Mouse (Mus musculus): ENCODE measurements around the gene Hist2h2aa2. TPM values are rescaled to one million over a fixed set of nuclear protein-coding genes. Genes with fewer than 3 reads are reported as not detected.

The Hist2h2aa2 gene
- 73.7 TPM for polyA plus RNA-seq (2017; shearing (Covaris generic))

DNA sequence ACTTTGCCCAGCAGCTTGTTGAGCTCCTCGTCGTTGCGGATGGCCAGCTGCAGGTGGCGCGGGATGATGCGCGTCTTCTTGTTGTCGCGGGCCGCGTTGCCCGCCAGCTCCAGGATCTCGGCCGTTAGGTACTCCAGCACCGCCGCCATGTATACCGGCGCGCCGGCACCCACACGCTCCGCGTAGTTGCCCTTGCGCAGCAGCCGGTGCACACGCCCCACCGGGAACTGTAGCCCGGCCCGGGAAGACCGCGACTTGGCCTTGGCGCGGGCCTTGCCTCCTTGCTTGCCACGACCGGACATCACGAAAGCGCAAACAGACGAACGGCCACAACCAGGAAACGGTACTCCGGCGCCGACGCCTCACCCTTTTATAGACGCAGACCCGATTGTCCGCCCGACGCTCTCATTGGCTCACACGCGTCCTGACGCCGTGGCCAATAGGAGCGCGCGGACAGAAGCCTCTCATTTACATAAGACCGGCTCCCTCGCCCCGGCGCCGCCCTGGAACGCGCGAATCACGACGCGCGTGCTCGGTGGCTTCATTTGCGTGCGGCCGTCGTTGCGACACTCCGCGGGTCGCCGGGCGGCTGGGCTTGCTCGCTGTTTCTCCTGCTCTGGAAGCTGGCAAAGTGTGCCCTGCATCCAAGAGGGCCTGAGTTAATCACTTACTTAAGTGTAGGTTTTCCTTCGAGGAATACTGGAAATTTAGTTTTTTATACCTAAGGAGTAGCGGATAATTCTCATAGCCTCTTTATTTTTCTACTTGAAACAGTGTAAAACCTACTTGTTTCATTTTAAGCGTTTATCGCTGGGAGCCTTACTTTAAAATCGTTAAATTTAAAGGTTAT is at the start of gene Hist2h2aa2:
TSS of gene Hist2h2aa2 (minus strand) at position 328 of the 850 bp plus-strand sequence.

DNA sequence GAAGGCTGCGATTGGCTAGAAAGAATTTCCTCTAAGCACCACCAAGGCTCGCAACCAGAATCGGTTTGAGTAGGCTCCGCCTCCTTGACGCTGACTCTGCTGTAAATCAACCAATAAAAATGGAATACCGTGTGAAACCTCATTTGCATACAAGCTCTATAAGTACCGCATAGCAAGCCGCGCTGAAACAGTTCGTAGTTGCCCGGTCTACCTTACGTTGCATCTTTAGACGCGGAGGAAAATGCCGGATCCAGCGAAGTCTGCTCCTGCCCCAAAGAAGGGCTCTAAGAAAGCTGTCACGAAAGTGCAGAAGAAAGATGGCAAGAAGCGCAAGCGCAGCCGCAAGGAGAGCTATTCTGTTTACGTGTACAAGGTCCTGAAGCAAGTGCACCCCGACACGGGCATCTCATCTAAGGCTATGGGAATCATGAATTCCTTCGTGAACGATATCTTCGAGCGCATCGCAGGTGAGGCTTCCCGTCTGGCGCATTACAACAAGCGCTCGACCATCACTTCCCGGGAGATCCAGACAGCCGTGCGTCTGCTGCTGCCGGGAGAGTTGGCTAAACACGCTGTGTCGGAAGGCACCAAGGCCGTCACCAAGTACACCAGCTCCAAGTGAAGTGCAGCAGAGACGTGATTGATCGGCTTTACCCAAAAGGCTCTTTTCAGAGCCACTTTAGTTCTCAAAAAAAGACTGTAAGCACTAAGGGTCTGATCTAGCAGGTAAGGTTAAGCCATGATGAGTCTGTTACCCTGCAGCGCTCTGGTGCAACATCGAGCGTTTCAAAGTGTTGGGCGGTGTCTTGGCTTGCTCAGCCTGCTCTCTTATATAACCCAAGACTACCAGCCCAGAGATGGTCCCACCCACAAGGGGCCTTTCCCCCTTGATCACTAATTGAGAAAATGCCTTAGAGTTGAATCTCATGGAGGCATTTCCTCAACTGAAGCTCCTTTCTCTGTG is 29.7 kb upstream of the Hist2h2aa2 start, which contains the start of gene Hist2h2bb:
TSS of gene Hist2h2bb (plus strand) at position 242 of the 964 bp plus-strand sequence.

DNA sequence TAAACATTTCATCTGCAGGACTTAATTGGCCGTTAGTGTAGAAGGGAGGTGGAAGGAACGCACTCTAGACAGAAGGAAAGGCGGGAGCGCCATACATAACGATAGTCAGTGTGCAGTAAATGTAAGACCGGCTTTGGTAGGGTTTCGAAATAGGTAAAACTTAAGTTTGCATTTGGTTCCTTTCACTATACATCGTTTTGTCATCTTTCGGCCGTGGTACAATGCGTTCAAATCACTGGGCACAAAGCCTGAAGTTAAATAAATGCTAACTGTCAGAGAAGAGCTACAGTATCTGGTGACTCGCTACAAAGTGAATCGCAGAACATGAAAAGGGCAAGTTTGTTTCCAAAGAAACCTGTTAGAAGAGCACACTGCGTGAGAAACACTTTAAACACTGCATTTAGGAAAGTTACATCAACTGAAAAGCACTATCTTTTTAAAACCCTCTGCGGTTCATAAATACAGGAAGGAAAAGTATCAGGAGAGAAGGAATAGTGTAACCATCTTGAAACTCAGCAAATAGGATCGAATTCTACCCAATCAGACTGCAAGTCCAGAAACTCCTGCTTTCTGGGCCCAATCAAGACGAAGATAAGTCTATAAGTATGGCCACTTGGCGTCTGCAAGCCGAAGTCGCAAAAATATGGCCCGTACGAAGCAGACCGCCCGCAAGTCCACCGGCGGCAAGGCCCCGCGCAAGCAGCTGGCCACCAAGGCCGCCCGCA is 28.1 kb upstream of the Hist2h2aa2 start, which contains the start of gene Hist2h3b:
TSS of gene Hist2h3b (plus strand) at position 604 of the 725 bp plus-strand sequence.

DNA sequence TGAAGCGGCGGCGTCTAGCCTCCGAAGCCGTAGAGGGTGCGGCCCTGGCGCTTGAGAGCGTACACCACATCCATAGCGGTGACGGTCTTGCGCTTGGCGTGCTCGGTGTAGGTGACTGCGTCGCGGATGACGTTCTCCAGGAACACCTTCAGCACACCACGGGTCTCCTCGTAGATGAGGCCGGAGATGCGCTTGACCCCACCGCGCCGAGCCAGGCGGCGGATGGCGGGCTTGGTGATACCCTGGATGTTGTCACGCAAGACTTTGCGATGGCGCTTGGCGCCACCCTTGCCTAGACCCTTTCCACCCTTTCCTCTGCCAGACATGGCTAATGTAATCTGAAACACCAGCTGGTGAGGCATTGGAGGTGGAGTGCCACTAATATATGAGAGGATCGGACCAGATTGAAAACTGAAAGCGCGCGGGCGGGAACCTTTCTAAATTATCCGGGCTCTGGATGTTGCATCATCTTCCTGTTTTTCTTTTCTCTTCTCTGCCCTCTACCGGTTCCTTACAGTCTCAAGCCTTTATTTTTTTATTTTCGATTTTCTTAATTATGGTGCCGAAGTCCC is 23.0 kb upstream of the Hist2h2aa2 start, which contains the start of gene Hist2h4:
TSS of gene Hist2h4 (minus strand) at position 333 of the 572 bp plus-strand sequence.

DNA sequence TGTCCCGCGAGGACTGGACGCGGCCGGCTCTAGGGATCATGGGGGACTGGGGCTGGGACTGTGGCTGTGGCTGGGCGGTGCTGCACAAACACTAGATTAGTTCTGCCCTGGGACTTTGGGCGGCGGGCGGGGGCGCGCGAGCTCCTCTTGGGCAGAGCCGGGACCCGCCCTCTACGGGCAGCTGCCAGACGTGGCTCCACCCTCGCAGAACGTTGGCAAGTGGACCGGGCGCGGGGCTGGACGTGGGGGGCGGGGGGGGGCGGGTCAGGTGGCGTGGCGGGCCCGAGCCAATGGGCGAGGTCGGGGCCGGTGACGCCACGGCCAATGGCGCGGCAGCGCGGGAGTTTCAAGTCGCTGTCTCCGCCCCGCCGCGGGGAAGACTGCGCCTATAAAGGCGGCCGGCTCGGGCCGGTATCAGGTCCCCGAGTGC is 6.4 kb upstream of the Hist2h2aa2 start, which contains the start of gene Hist2h3c1:
TSS of gene Hist2h3c1 (plus strand) at position 259 of the 430 bp plus-strand sequence.

DNA sequence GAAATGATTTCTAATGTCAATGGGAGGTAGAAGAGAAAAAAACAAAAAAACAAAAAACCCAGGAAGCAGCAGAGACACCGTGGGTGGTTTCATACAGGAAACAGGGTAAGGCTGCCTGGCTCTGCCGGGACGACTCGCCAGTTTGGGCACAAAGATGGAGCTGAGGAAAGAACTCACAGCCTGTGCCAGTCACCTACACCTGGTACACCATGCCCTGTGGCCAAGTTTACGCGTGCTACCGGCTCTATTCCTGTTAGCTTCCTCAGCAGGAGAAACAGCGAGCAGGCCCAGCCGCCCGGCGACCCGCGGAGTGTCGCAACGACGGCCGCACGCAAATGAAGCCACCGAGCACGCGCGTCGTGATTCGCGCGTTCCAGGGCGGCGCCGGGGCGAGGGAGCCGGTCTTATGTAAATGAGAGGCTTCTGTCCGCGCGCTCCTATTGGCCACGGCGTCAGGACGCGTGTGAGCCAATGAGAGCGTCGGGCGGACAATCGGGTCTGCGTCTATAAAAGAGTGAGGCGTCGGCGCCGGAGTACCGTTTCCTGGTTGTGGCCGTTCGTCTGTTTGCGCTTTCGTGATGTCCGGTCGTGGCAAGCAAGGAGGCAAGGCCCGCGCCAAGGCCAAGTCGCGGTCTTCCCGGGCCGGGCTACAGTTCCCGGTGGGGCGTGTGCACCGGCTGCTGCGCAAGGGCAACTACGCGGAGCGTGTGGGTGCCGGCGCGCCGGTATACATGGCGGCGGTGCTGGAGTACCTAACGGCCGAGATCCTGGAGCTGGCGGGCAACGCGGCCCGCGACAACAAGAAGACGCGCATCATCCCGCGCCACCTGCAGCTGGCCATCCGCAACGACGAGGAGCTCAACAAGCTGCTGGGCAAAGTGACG is 5.2 kb upstream of the Hist2h2aa2 start, which contains the start of gene Hist2h2aa1:
TSS of gene Hist2h2aa1 (plus strand) at position 495 of the 884 bp plus-strand sequence.

DNA sequence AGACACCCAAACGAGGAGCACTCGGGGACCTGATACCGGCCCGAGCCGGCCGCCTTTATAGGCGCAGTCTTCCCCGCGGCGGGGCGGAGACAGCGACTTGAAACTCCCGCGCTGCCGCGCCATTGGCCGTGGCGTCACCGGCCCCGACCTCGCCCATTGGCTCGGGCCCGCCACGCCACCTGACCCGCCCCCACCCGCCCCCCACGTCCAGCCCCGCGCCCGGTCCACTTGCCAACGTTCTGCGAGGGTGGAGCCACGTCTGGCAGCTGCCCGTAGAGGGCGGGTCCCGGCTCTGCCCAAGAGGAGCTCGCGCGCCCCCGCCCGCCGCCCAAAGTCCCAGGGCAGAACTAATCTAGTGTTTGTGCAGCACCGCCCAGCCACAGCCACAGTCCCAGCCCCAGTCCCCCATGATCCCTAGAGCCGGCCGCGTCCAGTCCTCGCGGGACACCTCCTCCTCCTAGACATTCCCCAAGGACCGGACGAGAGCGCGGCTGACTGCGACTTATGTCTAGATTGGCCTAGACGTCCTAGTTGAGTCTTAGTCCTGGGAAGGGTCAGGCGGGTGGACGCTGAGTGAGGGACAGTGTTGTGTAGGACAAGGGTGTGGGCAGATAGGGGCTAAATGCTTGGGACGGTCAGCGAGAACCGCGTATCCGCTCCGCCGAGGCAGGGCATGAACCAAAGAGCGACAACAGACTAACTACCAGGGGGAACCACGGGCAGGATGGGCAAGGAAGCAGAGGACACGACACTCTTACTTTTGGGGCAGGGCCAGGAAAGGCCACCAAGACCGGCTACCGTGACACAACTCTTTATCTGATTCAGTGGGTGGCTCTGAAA is 902 bp downstream of the Hist2h2aa2 start, which contains the start of gene Hist2h3c2:
TSS of gene Hist2h3c2 (minus strand) at position 174 of the 840 bp plus-strand sequence.

DNA sequence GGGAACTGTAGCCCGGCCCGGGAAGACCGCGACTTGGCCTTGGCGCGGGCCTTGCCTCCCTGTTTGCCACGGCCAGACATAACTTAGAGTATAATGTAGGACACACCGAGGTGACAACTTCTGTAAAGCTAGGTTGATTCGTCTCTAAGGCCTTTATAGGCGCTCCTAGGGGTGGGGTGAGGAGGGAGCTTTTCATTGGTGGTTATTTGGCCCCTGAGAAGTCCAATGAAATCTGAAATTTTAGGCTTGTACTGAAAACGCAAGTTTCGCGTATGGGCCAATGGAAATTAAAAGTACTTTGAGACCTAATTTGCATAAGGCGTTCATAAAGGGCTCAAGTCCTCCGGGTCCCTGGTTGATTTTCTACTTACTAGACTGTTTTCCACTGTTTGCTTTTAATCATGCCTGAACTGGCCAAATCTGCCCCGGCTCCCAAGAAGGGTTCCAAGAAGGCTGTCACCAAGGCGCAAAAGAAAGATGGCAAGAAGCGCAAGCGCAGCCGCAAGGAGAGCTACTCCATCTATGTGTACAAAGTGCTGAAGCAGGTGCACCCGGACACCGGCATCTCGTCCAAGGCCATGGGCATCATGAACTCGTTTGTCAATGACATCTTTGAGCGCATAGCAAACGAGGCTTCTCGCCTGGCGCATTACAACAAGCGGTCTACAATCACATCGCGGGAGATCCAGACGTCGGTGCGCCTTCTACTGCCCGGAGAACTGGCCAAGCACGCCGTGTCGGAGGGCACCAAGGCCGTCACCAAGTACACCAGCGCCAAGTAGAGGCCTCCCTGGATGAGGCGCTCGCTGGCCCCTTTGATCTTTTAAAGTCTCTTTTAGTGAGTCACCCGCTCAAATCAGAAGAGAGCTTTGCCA is 19.1 kb downstream of the Hist2h2aa2 start, which contains the start of the genes Hist2h2ac and Hist2h2be:
TSS of gene Hist2h2ac (minus strand) at position 116 of the 875 bp plus-strand sequence.
TSS of gene Hist2h2be (plus strand) at position 355 of the 875 bp plus-strand sequence.

DNA sequence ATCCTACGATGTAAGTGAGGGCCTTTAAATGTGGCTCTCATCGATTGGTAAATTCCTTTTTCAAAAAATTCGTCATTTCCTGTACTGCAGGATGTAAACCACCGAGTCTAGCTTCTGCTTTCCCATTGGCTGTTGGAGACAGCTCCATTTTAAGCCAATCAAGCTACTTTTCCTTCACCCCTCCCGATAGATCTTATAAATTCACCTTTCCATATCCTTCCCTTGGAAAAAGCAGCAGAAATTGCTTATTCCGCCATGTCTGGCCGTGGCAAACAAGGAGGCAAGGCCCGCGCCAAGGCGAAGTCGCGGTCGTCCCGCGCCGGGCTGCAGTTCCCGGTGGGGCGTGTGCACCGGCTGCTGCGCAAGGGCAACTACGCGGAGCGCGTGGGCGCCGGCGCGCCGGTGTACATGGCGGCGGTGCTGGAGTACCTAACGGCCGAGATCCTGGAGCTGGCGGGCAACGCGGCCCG is 20.4 kb downstream of the Hist2h2aa2 start, which contains the start of the genes Bola1 and Hist2h2ab:
TSS of gene Bola1 (minus strand) at position 49 of the 470 bp plus-strand sequence.
TSS of gene Hist2h2ab (plus strand) at position 205 of the 470 bp plus-strand sequence.

Other genes with a start within 250 kb of the Hist2h2aa2 start
- gene Plekho1, start 244.3 kb downstream of the Hist2h2aa2 start, polyA plus RNA-seq (2017; shearing (Covaris generic)) = 9.1 TPM
- gene Vps45, start 181.8 kb downstream of the Hist2h2aa2 start, polyA plus RNA-seq (2017; shearing (Covaris generic)) = 28.6 TPM
- gene Otud7b, start 135.7 kb downstream of the Hist2h2aa2 start, polyA plus RNA-seq (2017; shearing (Covaris generic)) = 19.7 TPM
- gene Mtmr11, start 78.3 kb downstream of the Hist2h2aa2 start, polyA plus RNA-seq (2017; shearing (Covaris generic)) = 3.7 TPM
- gene Sf3b4, start 67.9 kb downstream of the Hist2h2aa2 start, polyA plus RNA-seq (2017; shearing (Covaris generic)) = 140 TPM
- 3.5 TPM for gene Sv2a, start 59.1 kb downstream of the Hist2h2aa2 start, polyA plus RNA-seq (2017; shearing (Covaris generic))
- 32.6 TPM for gene Bola1, start 20.6 kb downstream of the Hist2h2aa2 start, polyA plus RNA-seq (2017; shearing (Covaris generic))
- 0.95 TPM for gene Hist2h2ab, start 20.4 kb downstream of the Hist2h2aa2 start, polyA plus RNA-seq (2017; shearing (Covaris generic))
- gene Hist2h2ac, start 19.4 kb downstream of the Hist2h2aa2 start, polyA plus RNA-seq (2017; shearing (Covaris generic)) = 9.2 TPM
- gene Hist2h2be, start 19.2 kb downstream of the Hist2h2aa2 start, polyA plus RNA-seq (2017; shearing (Covaris generic)) = 4.6 TPM
- 0.77 TPM for gene Hist2h3c2, start 1.1 kb downstream of the Hist2h2aa2 start, polyA plus RNA-seq (2017; shearing (Covaris generic))
- gene Hist2h2aa1, start 5.2 kb upstream of the Hist2h2aa2 start, polyA plus RNA-seq (2017; shearing (Covaris generic)) = not detected
- not detected for gene Hist2h3c1, start 6.4 kb upstream of the Hist2h2aa2 start, polyA plus RNA-seq (2017; shearing (Covaris generic))
- gene Hist2h4, start 23.0 kb upstream of the Hist2h2aa2 start, polyA plus RNA-seq (2017; shearing (Covaris generic)) = 4.2 TPM
- gene Hist2h3b, start 28.4 kb upstream of the Hist2h2aa2 start, polyA plus RNA-seq (2017; shearing (Covaris generic)) = 7.6 TPM
- 5.4 TPM for gene Hist2h2bb, start 29.5 kb upstream of the Hist2h2aa2 start, polyA plus RNA-seq (2017; shearing (Covaris generic))
- 0.20 TPM for gene Fcgr1, start 53.7 kb upstream of the Hist2h2aa2 start, polyA plus RNA-seq (2017; shearing (Covaris generic))
- gene BC107364, start 212.0 kb upstream of the Hist2h2aa2 start, polyA plus RNA-seq (2017; shearing (Covaris generic)) = not detected

Data from CD4-positive, CD25-positive, alpha-beta regulatory T cell (primary cell).